Mouse (Mus musculus) liver, embryonic 18 days (tissue): ENCODE measurements around the gene Fam216b. TPM values are rescaled to one million over a fixed set of nuclear protein-coding genes. Genes with fewer than 3 reads are reported as not detected.

Source experiments
- polyA plus RNA-seq: library from polyadenylated mRNA; depleted of rRNA; stranded (reverse); fragments of >200 nt; gene quantifications from 2 replicates; pipeline ENCODE4 v1.2.3, GENCODE M21; 2012; rRNA removed

Fam216b gene
- polyA plus RNA-seq = not detected in 2 replicates

GRCm38 (mm10) chr14:78088907-78089306 lies at the start of gene Fam216b:
Gene Fam216b, minus strand, starts transcription at chr14:78089007.

Other genes with a start within 250 kb of the Fam216b start
- 9.2 and 9.4 TPM in 2 replicates for gene Dnajc15, start 213.9 kb downstream of the Fam216b start, polyA plus RNA-seq
- gene Epsti1, start 184.8 kb downstream of the Fam216b start, polyA plus RNA-seq = 4.3 and 5.6 TPM in 2 replicates
- gene Tnfsf11, start 219.0 kb upstream of the Fam216b start, polyA plus RNA-seq = 0.02 and 0.05 TPM in 2 replicates